Mouse (Mus musculus): Measurements from ENCODE around the gene Epha1.

DNA sequence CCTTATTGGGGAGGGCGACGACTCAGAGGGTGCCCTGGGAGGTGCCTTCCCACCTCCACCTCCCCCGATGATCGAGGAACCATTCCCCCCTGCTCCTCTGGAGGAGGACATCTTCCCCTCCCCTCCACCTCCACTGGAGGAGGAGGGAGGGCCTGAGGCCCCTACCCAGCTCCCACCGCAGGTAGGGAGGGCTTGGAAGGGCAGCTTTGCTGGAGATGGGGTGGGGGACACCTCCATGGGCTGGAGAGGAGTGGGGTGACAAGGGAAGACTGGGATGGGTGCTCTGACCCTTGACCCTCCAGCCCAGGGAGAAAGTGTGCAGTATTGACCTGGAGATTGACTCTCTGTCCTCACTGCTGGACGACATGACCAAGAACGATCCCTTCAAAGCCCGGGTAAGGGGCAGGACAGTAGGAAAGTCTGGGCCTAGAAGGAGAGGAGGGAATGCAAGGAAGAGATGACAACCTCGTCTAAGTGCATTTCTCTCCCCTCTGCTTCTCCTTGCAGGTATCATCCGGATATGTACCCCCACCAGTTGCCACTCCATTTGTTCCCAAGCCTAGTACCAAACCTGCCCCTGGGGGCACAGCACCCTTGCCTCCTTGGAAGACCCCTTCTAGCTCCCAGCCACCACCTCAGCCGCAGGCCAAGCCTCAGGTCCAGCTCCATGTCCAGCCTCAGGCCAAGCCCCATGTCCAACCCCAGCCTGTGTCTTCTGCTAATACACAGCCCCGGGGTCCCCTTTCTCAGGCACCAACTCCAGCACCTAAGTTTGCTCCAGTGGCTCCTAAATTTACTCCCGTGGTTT is 21.9 kb downstream of the Epha1 start:
- TF ChIP-seq GATA1 (IDR thresholded peaks at IDR 0.05; ENCODE audit: low read length) (no peak), TAL1 (IDR thresholded peaks at IDR 0.05; ENCODE audit: low read length) (no peak)
